Mouse (Mus musculus): Measurements from ENCODE around the gene Enox1.
A peak's percentile ranks its signal among the peaks of the same experiment; 100 is the strongest.

Gene Enox1

DNA sequence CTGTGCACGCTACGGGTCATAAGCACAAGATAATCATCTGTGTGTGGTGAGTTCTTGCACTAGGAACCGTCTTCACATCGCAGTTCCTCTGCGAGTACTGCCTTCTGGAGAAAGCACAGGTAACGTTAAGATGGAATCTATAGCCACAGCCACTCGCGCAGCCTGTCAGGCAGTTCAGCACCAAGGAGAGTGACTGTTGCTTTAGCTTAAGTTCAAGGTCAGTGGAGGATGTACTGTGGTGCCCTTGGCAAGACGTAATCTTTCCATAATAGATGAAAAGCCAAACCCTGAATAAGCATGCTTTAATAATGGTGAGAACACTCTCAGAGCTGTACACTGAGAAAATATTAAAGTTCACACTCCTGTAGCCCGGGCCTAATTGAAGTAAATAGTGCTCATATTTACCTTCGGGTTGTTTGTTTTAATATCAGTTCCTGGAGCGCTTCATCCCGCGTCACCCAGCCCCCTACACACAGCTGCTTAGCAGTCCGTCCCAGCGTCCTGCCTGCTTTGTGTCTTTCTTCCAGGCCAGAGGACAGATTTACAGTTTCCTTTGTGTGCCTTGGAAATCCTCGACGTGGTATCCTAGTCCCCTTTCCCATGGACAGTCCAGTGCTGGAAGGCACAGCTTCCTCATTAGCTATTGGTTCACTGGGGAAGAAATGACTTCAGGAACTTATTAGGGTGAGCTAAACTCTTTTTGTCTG, 38.9 kb downstream of the Enox1 start:
- peak; percentile 74 for DNase-seq (ENCODE audit: low read depth, low spot score)

DNA sequence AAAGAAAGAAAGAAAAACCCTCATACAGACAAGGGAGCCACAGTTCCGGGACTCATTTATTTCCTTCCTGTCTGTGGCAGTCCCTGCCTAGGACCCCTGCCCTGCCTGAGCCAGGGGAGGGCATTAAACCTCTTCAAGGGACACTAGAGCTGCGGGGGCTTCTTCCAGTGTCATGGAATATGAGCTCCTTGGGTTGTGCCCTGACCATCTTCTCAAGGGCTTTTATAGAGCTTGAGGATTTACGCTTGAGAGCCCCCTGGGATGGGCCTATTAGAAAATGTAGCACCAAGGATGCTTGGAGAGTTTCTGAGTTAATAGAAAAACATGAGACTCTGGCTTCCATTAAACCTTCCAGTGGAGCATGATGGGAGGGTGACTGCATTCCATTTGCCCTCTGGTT, 39.7 kb downstream of the Enox1 start:
- no peak for DNase-seq (ENCODE audit: low read depth, low spot score)

DNA sequence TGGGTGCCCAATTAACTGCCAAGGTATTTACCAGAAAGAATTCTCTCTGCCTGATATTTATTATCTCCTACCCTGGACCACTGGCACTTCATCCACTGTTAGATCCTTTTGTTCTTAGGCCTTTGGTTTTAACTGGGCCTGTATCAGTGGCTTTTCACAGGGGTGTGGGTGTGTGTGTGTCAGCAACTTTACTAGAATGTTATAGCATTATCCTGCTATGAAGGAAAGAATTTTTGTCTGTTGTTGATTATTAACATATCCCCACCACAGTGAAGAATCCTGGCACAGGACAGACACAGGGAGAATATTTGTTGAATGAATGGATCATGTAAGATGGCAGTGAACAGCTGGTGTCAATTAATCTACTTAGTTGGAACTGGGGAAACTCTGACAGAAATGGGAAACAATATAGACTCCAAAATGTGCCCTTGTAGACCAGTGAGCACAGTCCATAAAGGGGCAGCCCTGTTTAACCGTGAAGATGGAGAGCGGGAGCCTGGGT, 40.9 kb downstream of the Enox1 start:
- DNase-seq (ENCODE audit: low read depth, low spot score) = no peak

DNA sequence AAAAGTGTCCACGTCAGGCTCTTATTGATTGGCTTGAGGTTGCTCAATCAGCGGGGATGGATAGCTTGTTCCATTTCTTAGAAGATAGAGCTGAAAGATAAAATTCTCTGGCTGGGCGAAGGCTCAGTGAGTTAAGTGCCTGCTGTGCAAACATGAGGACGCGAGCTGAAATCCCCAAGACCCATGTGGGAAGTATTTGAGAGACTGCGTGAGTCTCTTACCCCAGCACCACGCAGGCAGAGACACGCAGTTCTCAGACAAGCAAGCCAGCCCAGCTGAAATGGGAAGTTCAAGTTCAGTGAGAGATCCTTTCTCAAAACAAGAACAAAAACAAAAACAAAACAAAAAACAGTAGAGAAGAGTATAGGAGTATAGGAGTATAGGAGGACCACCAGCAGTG, 54.3 kb downstream of the Enox1 start:
- no peak for DNase-seq (ENCODE audit: low read depth, low spot score)

DNA sequence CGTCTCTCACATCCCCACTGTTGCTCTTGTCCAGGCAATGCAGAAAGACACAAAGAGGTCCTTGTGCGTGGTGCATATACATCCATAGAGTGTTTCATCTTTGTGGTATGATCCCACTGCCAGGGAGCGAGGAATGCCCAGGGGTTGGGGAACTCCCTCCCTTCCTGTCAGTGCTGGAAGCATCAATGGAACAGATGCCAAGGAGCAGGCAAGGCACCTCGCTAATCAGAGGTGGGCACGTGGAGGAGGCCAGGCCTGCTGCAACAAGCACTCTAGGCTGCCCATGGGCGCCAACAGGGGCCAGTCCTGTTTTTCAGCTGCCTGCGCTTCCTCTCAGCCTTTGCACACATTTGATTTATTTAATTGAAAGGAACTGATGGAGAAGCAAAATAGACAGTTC, 56.6 kb downstream of the Enox1 start:
- DNase-seq (ENCODE audit: low read depth, low spot score) = peak; percentile 10

DNA sequence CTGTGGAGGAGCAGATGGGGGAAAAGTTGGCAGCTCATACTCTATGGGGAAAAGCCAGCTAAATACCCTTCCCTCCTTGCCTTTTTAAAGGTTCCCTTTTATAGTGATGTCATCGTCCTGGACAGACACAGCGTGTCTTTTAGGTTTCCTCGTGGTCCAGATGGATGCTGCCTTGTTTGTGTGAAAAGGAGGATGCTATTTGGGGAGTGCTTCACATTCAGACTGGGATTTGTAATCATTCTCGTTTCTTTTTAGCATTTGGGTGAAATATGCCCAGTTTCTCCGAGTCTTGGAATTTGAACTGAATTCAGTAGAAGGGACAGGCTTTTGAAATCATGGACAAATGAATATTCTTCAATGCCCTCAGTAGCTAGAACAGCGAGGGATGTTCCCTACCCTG, 58.3 kb downstream of the Enox1 start:
- no peak for DNase-seq (ENCODE audit: low read depth, low spot score)

DNA sequence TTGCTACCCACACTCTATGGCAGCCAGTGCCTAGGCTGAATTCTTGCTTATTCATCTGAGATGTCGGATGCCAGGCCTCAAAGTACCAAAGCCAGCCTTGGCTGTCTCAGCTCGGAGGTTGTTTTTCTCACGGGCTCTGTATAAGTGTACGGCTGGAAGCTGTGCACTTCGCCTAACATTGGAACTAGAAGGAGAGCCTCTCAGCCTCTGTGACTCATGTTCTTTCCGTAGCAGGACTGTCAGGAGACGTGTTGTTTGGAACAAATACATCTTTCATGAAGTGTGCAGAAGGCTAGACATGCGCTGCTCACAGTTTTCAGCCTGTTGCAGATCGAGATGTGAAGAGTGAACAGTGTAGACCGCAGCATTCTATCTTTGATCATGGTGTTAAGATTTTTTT, 68.8 kb downstream of the Enox1 start:
- DNase-seq (ENCODE audit: low read depth, low spot score) = no peak

DNA sequence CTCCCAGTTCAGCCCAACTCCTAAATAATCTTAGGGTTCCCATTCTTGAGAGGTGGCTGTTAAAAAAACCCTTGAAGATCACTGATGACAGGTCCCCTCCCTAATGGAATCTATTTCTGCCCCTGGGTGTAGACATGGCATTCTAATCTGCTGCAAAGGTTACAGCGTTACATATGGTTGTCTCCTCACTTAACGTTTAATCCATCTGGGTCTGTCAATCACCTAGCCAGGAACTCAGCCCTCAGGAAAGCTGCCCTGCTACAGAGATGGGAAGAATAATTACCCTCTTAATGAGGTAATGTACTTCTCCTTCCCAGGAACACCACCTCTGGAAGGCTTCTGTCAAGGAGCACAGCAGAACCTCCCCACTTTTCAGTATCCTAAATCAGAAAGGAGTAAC, 82.2 kb downstream of the Enox1 start:
- DNase-seq (ENCODE audit: low read depth, low spot score) = no peak

DNA sequence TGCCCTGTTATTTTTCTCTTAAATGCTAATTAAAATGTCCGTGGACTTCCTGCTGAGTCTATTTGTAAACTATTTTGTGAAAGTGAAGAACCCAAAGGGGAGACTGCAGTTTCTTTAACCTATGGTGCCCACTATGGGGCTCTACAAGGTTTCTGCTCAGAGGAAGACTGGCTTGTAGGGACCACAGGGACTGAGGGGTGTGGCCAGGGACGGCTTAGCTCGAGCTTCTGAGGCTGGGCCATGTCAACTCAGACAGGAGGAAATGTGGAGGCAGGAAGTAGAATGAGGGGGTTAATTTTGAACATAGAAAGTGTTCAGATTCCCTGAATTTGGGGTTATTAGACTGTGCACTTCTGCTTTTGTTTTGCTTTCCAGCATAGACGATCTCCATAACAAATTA, 82.8 kb downstream of the Enox1 start:
- no peak for DNase-seq (ENCODE audit: low read depth, low spot score)

DNA sequence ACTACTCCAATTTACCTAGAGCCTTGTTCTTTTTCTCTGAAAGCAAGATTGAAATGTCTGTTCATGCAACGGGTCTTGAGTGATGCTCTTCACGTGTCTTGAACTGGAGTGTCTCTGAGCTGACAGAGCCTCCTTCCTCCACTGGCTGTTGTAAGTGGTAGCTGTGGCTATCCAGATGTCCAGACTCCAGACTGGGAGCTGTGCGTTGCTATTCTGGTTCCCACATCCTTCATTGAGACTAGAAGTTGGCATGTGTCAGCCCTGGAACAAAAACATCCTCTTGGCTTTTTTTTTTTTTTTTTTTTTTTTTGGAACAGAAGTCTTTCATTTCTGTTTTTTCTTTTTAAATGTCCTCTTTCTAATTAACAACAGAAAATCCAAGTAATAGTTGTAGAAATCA, 90.4 kb downstream of the Enox1 start:
- DNase-seq (ENCODE audit: low read depth, low spot score) = no peak

DNA sequence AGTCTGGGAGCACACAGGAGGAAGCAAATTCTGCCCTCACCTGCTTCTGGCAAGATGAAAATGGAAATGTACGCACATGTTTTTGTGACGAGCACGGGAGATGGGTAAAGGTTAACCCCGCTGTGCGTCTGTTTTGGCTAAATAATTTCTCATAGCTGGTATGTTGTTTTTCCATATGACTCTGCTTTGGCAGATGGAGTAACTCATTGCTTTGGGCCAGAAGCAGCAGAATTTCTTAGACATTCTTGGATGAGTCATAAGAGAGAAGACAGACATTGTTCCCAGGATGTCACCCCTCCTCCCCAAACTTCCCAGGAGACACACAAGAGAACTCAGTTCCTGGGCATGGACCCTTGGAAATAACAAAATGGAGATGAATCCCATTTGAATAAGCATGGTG, 91.9 kb downstream of the Enox1 start:
- DNase-seq (ENCODE audit: low read depth, low spot score) = no peak

DNA sequence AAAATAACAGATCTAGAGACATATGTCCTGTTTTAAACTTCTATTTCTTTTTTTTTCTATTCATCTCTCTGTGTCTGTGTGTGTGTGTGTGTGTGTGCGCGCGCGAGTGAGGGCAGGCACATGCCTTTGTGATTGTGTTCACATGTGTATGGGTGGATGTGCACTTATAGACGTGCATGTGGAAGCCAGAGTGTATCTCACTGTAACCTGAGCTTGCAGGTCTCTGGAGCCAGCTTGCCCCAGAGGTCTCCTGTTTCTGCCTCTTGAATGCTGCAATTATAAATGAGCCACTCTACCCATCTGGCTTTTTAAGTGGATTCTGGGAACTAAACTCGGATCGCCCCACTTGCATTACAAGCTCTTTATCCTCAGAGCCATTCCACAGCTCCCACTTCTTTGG, 92.4 kb downstream of the Enox1 start:
- DNase-seq (ENCODE audit: low read depth, low spot score) = peak; percentile 36

DNA sequence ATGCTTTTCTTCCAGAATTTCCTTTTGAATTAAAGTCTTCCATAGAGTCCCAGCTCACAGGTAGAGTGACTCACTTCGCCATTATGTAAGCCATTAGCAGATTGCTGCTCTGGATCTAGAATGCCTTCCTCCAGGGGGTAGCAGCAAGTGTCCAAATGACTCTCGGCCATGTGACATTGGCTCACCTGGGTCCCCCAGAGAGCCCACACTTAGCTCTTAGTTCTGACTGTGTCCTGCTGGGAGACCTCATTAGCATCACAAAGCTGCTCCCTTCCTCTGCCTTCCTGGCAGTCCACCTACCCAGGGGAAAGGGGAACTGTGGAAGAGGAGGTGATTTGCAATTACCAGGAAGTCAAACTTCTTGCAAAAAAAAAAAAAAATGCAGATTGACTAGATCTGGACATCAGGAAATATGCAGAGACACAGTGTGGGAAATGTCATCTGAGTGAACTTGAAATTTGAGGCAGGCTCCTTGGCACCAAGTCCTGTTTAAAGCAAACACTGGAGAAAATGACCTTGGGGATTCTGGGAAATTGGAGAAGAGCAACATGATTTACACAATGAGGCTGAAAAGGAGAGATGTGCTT, 94.2 kb downstream of the Enox1 start:
- no peak for DNase-seq (ENCODE audit: low read depth, low spot score)

DNA sequence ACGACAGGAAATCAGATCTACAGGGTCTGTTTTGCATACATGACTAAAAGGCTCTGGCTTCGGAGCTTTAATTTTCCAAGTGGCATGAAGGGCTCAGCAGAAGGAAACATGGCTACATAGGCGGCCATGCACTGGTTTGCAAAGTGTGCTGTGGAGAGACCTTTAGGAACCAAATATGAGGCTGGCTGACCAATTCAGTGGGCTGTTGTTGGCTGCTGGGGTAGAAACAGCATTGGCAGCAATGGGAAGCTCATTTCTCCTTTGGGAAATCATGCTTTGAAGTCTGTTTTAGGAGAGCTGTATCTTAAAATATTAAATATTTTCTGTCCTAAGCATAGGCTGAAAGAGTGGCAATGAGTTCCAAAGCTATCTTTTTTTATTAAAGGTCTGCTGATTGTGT, 98.6 kb downstream of the Enox1 start:
- no peak for DNase-seq (ENCODE audit: low read depth, low spot score)

DNA sequence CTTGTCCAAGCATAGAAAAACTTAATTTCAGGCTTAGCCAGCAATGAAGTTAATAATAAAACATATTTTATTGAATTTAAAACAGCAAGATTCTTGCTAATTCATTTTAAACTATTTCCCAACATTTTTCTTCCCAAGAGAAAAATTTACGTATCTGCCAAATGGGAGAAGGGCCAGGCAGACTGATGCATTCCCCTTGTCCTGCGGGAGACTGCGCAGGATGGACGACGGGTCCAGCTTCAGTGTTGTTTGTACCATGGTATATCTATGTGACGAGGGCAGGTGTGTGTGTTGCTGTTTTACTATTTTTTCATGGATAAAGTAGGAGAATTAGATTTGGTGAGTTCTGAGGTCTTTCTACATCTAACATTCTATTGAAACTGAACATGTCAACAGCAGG, 99.1 kb downstream of the Enox1 start:
- no peak for DNase-seq (ENCODE audit: low read depth, low spot score)

DNA sequence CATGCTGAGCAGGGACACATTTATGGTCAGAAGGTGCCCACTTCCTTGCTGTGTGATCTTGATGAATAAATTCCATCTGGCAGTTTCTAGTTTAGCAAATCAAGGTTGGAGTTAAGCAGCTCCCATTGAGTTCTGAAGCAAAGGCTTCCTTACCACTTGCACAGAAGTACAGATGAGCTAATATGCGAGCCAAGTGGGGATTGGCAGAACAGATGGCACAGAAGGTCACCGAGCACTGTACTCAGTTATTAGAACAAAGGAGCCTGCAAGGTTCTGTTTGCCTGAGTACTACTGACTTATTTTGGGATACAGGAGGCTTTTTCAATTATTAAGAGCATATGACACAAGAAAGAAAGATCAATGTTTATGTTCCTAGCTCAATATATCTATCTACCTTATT, 100.4 kb downstream of the Enox1 start:
- no peak for DNase-seq (ENCODE audit: low read depth, low spot score)

DNA sequence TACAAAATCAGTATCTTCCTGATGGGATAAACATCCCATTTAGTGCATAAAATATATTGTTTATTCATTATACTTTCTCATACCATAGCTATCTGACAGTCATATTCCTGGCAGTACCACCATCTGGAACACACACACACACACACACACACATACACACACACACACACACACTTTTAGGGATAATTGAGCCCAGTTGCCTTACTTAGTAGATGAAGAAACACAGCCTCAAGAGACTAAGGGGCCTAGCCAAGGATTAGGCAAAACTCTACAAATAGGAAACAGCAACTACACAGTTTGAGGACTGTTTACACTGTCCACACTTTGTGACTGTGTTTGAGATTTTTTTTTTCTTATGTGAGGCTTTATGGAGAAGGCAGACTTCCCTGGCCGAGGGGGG, 100.9 kb downstream of the Enox1 start:
- DNase-seq (ENCODE audit: low read depth, low spot score) = no peak

DNA sequence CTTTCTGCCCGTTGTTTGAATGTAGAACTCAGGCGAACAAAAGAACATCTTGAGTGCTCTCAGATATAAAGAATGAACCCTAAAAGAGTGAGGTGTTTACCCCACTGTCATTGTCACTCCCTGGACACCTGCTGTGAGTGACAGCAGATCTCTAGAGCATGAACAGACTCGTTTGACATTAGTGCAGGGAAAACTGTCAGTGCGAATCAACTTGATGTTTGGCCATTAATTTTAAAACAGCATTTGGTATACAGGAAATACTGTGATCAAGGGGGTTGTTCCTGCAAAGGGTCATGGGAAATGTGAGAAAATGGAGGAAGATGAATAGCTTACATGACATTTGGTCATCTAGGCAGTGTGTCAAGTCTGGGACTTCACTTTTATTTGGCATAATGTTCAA, 101.6 kb downstream of the Enox1 start:
- DNase-seq (ENCODE audit: low read depth, low spot score) = no peak

DNA sequence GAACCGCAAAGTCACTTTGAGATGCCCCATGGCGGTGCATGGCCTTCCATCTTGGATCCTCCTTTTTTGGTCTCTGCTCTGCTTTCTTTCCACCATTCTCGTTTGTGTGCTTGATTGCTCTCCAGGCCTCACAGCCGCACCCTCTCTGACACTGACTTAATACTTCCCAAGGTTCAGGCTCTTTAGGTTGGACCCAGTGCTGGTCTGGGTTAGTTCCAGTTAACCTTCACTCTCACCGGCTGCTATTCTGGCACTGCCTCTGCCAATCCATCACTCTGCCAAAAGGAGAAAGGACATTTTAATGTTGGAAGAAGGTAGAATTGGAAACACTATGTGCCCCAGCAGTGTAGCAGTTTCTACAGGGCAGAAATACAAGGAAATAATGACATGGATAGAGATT, 103.1 kb downstream of the Enox1 start:
- DNase-seq (ENCODE audit: low read depth, low spot score) = no peak

DNA sequence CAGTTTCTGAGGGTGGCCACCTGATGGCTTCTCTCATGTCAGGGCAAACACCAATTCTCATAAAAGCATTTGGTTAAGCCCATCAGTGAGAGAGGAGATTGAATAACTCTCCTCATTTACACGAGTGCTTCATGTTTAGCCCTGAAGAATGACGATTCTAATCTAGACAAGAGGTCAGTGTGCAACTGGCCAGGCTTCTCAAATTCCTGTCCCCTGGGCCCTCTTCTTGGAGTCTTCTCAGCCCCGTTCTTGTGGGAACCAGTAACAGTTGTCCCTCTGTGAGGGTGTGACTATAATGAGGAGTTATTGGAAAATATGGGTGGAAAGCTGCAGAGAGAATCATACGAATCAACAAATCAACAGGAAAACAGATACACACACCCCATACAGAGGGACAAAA, 103.5 kb downstream of the Enox1 start:
- no peak for DNase-seq (ENCODE audit: low read depth, low spot score)

DNA sequence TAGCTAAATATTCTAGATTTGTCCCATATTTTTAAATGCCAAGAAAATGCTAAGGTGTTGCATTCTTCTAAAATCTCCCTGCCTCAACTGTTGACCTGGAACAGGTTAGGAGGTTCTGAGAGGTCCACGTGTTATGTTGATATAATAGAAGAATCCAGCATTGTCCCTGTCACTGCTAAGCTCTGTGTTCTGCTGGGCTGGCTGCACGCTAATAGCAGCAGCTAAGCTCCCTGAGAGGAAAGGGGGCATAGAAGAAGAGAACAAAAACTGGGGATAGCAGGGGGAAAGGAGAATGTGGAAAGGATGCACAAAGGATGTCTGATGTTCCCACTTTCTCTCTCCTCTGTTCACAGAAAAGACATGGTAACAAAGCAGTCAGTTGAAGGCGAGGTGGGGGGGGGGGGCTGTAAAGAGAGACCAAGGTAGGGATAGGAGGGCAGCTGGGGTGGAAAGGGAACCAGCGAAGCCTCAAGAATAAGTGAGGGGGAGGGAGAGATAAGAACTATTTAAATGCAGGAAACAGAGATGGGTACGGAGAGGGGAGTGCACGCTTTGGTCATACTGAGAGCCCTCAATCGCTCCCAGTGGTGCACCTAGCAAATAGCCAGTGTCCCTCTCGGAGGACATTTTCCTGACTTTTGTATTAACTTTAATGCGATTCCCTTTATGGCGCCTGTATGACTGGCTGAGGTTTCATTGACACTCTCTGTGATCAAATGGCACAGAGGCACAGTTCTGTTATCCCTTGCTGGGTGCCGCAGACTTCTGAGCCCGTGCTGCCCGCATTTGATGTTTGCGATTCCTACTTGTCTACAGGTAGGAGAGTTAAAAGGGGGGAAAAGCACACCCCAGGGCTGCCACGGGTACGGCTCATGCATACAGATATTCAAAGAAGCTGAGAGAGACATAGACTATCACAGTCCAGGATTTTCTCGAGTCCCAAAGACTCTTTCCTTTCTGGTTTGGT, 110.5 kb downstream of the Enox1 start:
- no peak for DNase-seq (ENCODE audit: low read depth, low spot score)

DNA sequence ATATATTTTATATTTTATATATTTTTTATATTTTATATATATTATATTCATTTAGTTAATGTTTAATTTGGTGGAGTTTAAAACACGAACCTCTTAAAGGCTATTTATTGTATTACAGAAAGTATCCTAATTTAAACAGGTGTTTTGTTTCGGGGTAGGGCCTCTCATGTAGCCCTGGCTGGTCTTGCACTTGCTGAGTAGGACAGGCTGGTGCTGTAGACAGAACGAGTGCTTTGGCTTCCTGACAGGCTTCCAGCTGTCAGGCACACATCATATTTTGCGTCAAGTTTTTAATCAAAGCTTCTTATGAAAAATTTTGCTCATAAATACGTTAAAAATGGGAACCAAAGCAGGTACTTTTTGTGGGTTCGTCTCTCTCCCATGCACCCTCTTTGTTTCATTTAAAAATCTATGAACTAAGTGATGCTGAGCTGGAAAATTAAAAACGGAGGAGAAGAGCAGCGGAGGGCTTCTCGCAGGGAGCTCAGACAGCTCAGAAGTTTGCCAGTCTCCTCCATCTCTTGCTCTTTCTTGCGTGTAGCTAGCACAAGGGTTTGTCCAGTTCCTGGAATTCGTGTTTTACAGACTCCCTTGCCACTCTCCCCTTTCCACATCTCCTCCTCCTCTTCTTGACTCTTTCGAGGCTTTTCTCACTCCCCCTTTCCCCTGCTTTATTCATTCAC, 115.8 kb downstream of the Enox1 start:
- DNase-seq (ENCODE audit: low read depth, low spot score) = no peak

Measured in mesoderm, embryonic 11.5 days (tissue).